Mouse (Mus musculus): Measurements from ENCODE around the gene Arl5b. TPM values are rescaled to one million over a fixed set of nuclear protein-coding genes. Genes with fewer than 3 reads are reported as not detected.

Arl5b gene
- polyA plus RNA-seq, 1 experiment from 2014 or later = 28.4 TPM

- no peak overlapping the region for H3K4me2 ChIP-seq
- no peak overlapping the region for H3K4me3 ChIP-seq (replicated peaks)
- WGBS = 91% methylated on average over 3 of the region's 3 CpGs
- no peak overlapping the region for H3K27ac ChIP-seq (replicated peaks)
- no peaks in the 10 kb centered on the region for H3K27me3 ChIP-seq (replicated peaks)
- ATAC-seq (ENCODE audit: low FRiP score) = no peak
- no peaks in the 10 kb centered on the region for H3K36me3 ChIP-seq
- no peak overlapping the region for H3K9ac ChIP-seq (replicated peaks)
- H3K9me3 ChIP-seq (replicated peaks) = no peaks in the 10 kb centered on the region
- peaks cover 37% of the 10 kb centered on the region for H3K4me1 ChIP-seq
These were observed 11.7 kb downstream of the Arl5b start for GRCm38 (mm10) chr2:15060856-15061255.

- no peak for ATAC-seq (ENCODE audit: low FRiP score)
- H3K4me3 ChIP-seq (replicated peaks) = no peak overlapping the region
- H3K27ac ChIP-seq (replicated peaks) = no peak overlapping the region
- H3K27me3 ChIP-seq (replicated peaks) = no peaks in the 10 kb centered on the region
- H3K4me2 ChIP-seq = no peak overlapping the region
- WGBS = 71% methylated on average over 1 of the region's 1 CpGs
- H3K4me1 ChIP-seq = peaks cover 14% of the 10 kb centered on the region; the same call in 1 of the 2 replicates
- no peak overlapping the region for H3K9ac ChIP-seq (replicated peaks)
- H3K9me3 ChIP-seq (replicated peaks) = no peaks in the 10 kb centered on the region
- 0 out of 2 replicates have a peak, but pooled peaks cover 6% of the 10 kb centered on the region for H3K36me3 ChIP-seq
These were observed 14.6 kb downstream of the Arl5b start for GRCm38 (mm10) chr2:15063815-15064214.

- Histone ChIP-seq H3K9ac (replicated peaks) (no peak overlapping the region), H3K4me1 (peaks cover 13% of the 10 kb centered on the region; the same call in 1 of the 2 replicates), H3K36me3 (0 out of 2 replicates have a peak, but pooled peaks cover 6% of the 10 kb centered on the region), H3K27me3 (replicated peaks) (no peaks in the 10 kb centered on the region), H3K4me3 (replicated peaks) (no peak overlapping the region), H3K4me2 (no peak overlapping the region), H3K27ac (replicated peaks) (no peak overlapping the region), H3K9me3 (replicated peaks) (no peaks in the 10 kb centered on the region)
- 51% methylated on average over 7 of the region's 7 CpGs for WGBS
- no peak for ATAC-seq (ENCODE audit: low FRiP score)
These were observed 15.4 kb downstream of the Arl5b start for GRCm38 (mm10) chr2:15064380-15065269.

- peaks cover 13% of the 10 kb centered on the region for H3K36me3 ChIP-seq
- no peaks in the 10 kb centered on the region for H3K9me3 ChIP-seq (replicated peaks)
- no peak for ATAC-seq (ENCODE audit: low FRiP score)
- no peak overlapping the region for H3K9ac ChIP-seq (replicated peaks)
- no peak overlapping the region for H3K4me3 ChIP-seq (replicated peaks)
- no peak overlapping the region for H3K4me2 ChIP-seq
- H3K27ac ChIP-seq (replicated peaks) = no peak overlapping the region
- WGBS = 64% methylated on average over 2 of the region's 2 CpGs
- H3K4me1 ChIP-seq = peaks cover 13% of the 10 kb centered on the region; the same call in 1 of the 2 replicates
- H3K27me3 ChIP-seq (replicated peaks) = no peaks in the 10 kb centered on the region
These were observed 16.3 kb downstream of the Arl5b start for GRCm38 (mm10) chr2:15065447-15065846.

- Histone ChIP-seq H3K4me1 (peaks cover 13% of the 10 kb centered on the region; the same call in 1 of the 2 replicates), H3K9me3 (replicated peaks) (no peaks in the 10 kb centered on the region)
These were observed 17.9 kb downstream of the Arl5b start for GRCm38 (mm10) chr2:15067091-15067490.

GRCm38 (mm10) chr2:15083702-15084101, 34.5 kb downstream of the Arl5b start:
- ATAC-seq (ENCODE audit: low FRiP score) = no peak
- H3K4me1 ChIP-seq = no peaks in the 10 kb centered on the region
- H3K27me3 ChIP-seq (replicated peaks) = no peaks in the 10 kb centered on the region
- H3K9me3 ChIP-seq (replicated peaks) = no peaks in the 10 kb centered on the region
- no peak overlapping the region for H3K9ac ChIP-seq (replicated peaks)
- WGBS = over 99% methylated on average over 2 of the region's 2 CpGs
- no peak overlapping the region for H3K4me3 ChIP-seq (replicated peaks)
- no peak overlapping the region for H3K4me2 ChIP-seq
- no peak overlapping the region for H3K27ac ChIP-seq (replicated peaks)
- H3K36me3 ChIP-seq = peaks cover 16% of the 10 kb centered on the region

More at GRCm38 (mm10) chr2:15067091-15067490, 17.9 kb downstream of the Arl5b start:
- Histone ChIP-seq H3K27ac (replicated peaks) (no peak overlapping the region), H3K9ac (replicated peaks) (no peak overlapping the region), H3K27me3 (replicated peaks) (no peaks in the 10 kb centered on the region), H3K4me3 (replicated peaks) (no peak overlapping the region), H3K36me3 (peaks cover 16% of the 10 kb centered on the region), H3K4me2 (no peak overlapping the region)
- ATAC-seq (ENCODE audit: low FRiP score) = no peak
- WGBS = 75% methylated on average over 5 of the region's 5 CpGs

GRCm38 (mm10) chr2:15087308-15087707, 38.1 kb downstream of the Arl5b start:
- 94% methylated on average over 1 of the region's 1 CpGs for WGBS
- no peak for ATAC-seq (ENCODE audit: low FRiP score)
- Histone ChIP-seq H3K9ac (replicated peaks) (no peak overlapping the region), H3K27ac (replicated peaks) (no peak overlapping the region), H3K4me3 (replicated peaks) (no peak overlapping the region), H3K36me3 (peaks cover 8% of the 10 kb centered on the region; the same call in 1 of the 2 replicates), H3K9me3 (replicated peaks) (no peaks in the 10 kb centered on the region), H3K4me1 (no peaks in the 10 kb centered on the region), H3K27me3 (replicated peaks) (no peaks in the 10 kb centered on the region), H3K4me2 (no peak overlapping the region)

- no peaks in the 10 kb centered on the region for H3K36me3 ChIP-seq
- WGBS = 65% methylated on average over 3 of the region's 3 CpGs
- ATAC-seq (ENCODE audit: low FRiP score) = no peak
These were observed 47.4 kb downstream of the Arl5b start for GRCm38 (mm10) chr2:15096514-15097090.

GRCm38 (mm10) chr2:15104386-15104785, 55.2 kb downstream of the Arl5b start:
- H3K4me3 ChIP-seq (replicated peaks) = no peak overlapping the region
- ATAC-seq (ENCODE audit: low FRiP score) = no peak
- no peaks in the 10 kb centered on the region for H3K36me3 ChIP-seq
- H3K9me3 ChIP-seq (replicated peaks) = no peaks in the 10 kb centered on the region
- no peak overlapping the region for H3K4me2 ChIP-seq
- 61% methylated on average over 1 of the region's 1 CpGs for WGBS
- no peaks in the 10 kb centered on the region for H3K27me3 ChIP-seq (replicated peaks)
- no peaks in the 10 kb centered on the region for H3K4me1 ChIP-seq
- no peak overlapping the region for H3K27ac ChIP-seq (replicated peaks)
- no peak overlapping the region for H3K9ac ChIP-seq (replicated peaks)

More at GRCm38 (mm10) chr2:15096514-15097090, 47.4 kb downstream of the Arl5b start:
- H3K4me1 ChIP-seq = no peaks in the 10 kb centered on the region
- H3K9ac ChIP-seq (replicated peaks) = no peak overlapping the region
- no peak overlapping the region for H3K4me3 ChIP-seq (replicated peaks)
- H3K27ac ChIP-seq (replicated peaks) = no peak overlapping the region
- no peaks in the 10 kb centered on the region for H3K27me3 ChIP-seq (replicated peaks)
- H3K9me3 ChIP-seq (replicated peaks) = no peaks in the 10 kb centered on the region
- no peak overlapping the region for H3K4me2 ChIP-seq

- ATAC-seq (ENCODE audit: low FRiP score) = no peak
- no peaks in the 10 kb centered on the region for H3K36me3 ChIP-seq
- WGBS = 28% methylated on average over 2 of the region's 2 CpGs
- H3K27me3 ChIP-seq (replicated peaks) = no peaks in the 10 kb centered on the region
- no peak overlapping the region for H3K4me2 ChIP-seq
- H3K9me3 ChIP-seq (replicated peaks) = no peaks in the 10 kb centered on the region
- H3K9ac ChIP-seq (replicated peaks) = no peak overlapping the region
- H3K27ac ChIP-seq (replicated peaks) = no peak overlapping the region
- no peak overlapping the region for H3K4me3 ChIP-seq (replicated peaks)
- H3K4me1 ChIP-seq = no peaks in the 10 kb centered on the region
These were observed 62.1 kb downstream of the Arl5b start for GRCm38 (mm10) chr2:15111290-15111689.

GRCm38 (mm10) chr2:15111808-15112440, 62.7 kb downstream of the Arl5b start:
- Histone ChIP-seq H3K36me3 (no peaks in the 10 kb centered on the region), H3K9me3 (replicated peaks) (no peaks in the 10 kb centered on the region), H3K27ac (replicated peaks) (no peak overlapping the region), H3K27me3 (replicated peaks) (no peaks in the 10 kb centered on the region), H3K4me2 (no peak overlapping the region), H3K9ac (replicated peaks) (no peak overlapping the region), H3K4me3 (replicated peaks) (no peak overlapping the region), H3K4me1 (no peaks in the 10 kb centered on the region)
- WGBS = 59% methylated on average over 1 of the region's 1 CpGs
- no peak for ATAC-seq (ENCODE audit: low FRiP score)
